Mouse (Mus musculus) layer of hippocampus, postnatal 10 days (tissue): ENCODE data around the gene Cdkn3. TPM values are rescaled to one million over a fixed set of nuclear protein-coding genes. Genes with fewer than 3 reads are reported as not detected.
"Not testable (repeated sequence)": the region's sequence is repeated elsewhere in the genome, so short reads cannot be mapped to it uniquely, and the experiment has no call there.

Source experiments
- DNase-seq, 2 experiments: peaks; one replicate each; pipeline ENCODE4 v3.0.0; 2021; ENCODE audit warnings: low spot score in 2 of 2
- long read RNA-seq: library from polyadenylated mRNA; stranded (forward); transcript quantifications from one replicate; pipeline ENCODE4 v2.0.0, GENCODE M21; 2023
- total RNA-seq, 2 experiments: library from RNA; stranded (reverse); gene quantifications; 2 replicates each; pipeline ENCODE4 v1.2.3; 2021

Gene Cdkn3
- 1 to 10 TPM; 1.4 to 3.0 TPM for total RNA-seq
- long read RNA-seq, partial matches to known transcripts: 0 of 4 reads
- long read RNA-seq, other reads (novel, unspliced or antisense): 4 of 4 reads

DNA sequence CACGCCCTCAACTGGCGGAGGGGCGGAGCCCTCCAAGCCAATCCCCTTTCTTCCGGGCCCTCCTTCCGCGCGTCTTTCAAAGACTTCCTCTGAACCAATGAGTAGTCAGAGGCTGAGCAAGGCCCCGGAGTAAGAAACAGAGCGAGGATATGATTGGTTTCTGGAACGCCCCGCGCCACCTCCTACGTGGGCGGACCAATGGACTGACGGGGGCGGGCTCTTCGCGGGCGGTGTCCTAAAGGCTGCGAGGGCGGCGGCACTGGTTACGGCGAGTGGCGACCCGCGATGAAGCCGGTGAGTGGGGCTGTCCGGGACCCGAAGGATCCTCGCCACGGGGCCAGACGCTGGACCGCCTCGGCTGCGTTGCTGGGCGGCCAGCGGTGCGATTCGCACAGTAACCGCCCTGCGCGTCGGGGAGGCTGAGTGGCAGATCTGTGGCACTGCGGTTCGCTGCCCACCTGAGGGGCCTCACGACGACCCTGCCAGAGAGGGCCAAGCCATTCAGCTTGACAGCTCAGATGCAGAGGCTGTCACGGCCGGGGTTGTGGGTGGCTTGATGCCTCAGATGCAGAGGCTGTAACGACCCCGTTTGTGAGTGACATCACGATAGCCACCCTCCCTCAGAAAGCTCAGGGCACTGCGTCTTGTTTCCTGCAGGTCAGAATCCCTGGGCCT, at the start of gene Cdkn3:
Cdkn3 (plus strand) TSS at position 187 of the 675 bp plus-strand sequence.
- peak; percentile 75 to 84 for DNase-seq

DNA sequence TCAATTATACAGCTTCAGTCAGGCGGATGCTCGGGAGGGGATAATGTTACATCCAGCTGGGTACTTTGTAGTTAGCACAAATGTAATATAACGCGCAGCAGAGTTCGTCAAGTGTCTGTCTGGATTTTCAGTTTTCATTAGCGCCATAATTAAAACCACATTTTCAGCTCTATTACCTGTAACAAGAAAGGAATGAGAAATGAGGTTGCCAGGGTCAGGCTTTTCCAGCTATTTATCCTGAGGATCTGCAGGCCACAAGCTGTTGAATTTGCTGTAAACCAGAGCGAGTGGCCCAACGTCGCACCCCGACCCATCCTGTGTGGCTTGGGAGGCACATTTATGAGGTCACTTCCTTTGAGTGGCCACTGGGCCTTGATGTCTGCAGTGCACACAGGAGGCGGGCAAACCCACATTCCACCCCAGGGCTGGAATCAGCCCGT, 41.8 kb upstream of the Cdkn3 start:
- no peak for DNase-seq

DNA sequence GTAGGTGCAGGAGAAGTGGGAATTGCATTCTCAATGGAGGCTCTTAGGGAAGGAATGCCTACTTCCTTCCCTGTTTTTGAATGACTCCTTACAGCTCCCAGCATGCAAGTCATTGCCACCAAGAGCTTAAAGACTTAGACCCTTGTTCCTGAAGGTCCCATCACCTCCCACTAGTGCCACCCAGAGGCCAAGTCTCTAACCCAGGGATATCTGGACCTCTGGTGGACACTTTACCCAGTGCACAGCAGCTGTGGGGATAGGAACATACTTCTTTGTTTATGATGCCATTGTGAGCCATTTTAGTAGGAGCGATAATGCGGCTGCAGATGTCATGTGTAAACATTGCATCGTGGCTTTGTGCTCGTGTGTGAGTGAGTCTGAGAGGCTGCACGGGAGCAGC, 38.3 kb upstream of the Cdkn3 start:
- peak; percentile 26 to 30 for DNase-seq

DNA sequence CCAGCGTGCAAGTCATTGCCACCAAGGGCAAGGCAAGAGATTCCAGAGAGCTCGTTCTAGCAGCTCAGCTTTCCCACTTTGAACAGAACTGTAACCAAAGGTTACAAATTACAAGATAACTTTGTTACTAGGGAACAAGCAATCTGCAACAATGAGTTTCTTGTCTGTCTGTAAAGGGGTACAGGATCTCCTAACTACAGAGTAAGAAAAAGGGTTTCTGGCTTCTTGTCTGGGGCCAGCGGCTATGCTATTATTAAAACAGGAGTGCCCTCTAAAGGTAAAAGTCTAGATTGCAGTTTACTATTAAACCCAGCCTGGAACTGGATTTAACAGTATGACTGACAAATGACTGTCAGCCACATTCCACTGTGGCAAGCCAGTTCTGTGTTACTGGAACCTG, 36.5 kb upstream of the Cdkn3 start:
- DNase-seq: no peak

DNA sequence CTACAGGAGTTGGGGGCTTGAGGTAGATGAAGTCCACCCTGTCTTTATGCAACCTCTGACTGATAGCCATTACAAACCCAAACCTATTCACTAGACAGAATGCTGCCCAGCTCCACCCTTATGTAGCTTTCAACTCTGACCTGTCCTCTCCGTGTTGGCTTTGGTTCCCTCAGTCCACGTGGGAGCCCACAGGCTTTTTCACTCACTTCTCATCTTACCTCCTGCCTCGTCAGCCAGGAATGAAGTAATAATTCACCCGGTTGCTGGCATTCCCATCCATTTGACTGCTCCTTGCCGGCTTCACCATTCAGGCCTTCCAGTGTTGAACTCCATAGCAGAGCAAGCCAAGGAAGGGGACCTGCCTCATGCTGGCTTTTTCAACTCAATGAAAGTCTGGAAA, 35.4 kb upstream of the Cdkn3 start:
- no peak for DNase-seq

DNA sequence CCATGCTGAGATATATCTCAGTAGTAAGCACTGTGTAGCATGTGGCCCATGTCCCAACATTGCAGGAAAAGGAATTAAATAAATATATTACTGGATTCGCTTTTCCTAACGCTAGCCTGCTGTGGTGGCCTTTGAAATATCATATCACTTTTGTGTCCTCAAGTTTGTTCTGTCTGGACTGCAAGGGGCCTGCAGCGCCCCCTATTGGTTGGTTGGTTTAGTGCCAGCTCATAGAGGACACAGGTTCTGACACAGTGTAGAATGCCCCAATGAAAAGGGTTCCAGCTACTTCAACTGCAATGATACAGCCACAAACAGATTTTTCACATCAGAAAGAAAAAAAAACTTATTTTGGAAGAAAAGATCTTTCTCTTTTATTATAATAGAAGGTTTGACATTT, 34.6 kb upstream of the Cdkn3 start:
- peak in 1 of 2 experiments; percentile 21 for DNase-seq

DNA sequence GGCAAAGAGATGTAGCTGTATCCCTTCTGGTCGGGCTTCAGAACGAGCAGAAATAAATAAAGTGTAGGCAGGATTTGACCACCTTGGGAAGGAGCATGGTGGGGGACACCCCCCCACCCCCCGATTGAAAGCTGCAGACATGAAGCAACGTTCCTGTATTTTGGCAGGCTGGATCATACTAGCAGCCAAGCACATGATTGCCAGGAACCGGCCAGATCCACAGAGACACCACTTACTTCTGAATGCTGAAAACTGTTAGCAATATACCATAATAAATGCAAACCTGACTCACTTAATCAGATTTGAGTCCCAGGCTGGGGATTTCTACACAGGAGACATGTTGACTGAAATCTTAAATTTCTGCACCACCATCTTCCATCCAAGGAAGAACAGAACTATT, 26.1 kb upstream of the Cdkn3 start:
- DNase-seq: no peak

DNA sequence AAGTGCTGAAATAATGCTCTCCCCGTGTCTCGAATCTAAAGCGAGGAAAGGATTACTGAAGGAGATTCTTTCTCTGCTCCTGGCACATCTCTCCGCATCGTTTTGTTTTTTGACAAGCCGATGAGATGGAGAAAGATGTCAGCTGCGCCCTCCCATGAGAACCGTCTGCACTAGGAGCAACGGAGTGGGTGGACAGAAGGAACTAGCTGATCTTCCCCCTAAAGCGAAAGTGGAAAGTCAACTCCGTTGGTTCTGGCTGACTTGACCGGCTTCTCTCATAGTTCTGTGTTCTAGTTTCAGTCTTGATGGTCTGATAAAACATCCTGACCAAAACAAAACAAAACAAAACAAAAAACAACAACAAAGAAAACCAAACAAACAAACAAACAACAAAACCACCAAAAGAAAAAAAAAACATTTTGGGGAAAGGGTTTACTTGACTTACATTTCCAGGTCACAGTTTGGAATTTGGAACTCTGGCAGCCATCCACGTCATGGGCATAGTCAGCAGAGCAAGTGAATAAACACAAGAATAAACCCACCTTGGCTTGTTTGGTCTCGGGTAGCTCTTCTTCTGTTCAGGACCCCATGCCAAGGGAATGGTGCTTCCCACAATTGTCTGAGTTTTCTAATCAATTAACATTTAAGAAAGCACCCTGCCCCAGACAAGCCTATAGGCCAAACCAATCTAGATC, 25.4 kb upstream of the Cdkn3 start:
- no peak for DNase-seq

DNA sequence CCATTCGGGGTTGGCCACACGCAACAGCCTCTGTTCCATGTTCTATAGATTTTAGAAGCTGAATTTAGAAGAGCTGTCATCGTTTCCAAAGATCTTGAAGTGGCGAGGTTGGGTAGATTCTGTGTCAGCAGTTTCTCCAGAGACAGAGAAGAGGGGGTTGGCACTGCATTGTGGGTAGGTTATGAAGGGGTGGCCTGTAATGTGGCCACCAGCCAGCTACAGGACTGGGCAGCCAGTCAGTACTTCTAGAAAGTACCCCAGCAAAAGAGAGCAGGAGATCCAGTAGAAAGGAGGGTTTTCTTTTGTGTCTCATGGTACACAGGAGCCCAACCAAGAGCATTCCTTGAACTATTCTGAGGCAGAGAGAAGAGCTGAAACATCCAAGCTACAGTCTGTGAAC, 24.0 kb upstream of the Cdkn3 start:
- DNase-seq: no peak

DNA sequence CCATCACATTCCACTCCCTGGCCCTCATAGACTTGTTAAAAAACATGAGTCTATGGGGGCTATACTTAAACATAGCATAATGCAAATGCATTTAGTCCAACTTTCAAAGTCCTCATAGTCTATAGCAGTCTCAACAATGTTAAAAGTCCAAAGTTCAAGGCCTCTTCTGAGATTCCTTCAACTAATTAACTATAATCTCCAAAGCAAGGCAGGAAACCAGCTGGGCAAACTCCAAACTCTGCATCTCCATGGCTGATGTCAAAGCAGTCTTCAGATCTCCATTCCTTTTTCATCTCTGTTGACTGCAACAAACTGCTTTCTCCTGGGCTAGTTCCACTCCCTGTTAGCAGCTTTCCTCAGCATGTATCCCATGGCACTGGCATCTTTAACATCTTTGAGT, 23.0 kb upstream of the Cdkn3 start:
- not testable (repeated sequence) for DNase-seq

DNA sequence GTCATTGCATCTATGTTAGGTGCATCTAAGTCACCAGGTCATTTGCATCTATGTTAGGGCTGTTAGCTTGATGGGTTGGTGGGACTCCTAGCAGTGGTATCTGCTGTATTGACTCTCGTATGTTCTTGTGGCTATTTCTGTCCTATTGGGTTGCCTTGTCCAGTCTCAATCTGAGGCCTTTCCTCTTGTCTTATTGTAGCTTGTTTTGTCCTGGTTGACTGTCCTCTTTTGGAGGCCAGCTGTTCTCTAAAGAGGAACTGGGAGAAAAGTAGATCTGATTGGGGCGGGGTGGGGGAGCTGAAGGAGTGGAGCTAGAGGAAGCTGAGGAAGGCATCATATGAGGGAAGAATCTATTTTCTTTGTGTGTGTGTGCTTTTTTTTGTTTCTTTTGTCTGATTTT, 17.7 kb upstream of the Cdkn3 start:
- DNase-seq: no peak

DNA sequence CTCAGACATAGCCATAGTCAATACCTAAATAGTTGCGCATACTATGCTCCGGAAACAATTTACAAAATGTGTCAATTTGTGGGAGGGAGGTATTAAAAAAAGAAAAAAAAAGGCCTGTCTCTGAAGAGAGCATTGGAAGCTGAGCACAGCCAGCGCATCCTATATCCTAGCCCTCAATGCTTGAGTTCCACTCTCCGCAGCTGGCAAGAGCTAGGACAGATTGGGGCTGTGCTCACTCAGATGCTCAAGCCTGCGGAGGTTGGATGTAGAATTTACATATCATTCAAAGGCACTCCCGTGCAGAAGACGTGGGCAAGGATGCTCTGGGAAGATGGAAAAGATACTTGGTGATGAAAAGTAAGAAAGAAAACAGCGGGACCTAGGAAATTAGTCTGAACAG, 14.9 kb upstream of the Cdkn3 start:
- DNase-seq: no peak

DNA sequence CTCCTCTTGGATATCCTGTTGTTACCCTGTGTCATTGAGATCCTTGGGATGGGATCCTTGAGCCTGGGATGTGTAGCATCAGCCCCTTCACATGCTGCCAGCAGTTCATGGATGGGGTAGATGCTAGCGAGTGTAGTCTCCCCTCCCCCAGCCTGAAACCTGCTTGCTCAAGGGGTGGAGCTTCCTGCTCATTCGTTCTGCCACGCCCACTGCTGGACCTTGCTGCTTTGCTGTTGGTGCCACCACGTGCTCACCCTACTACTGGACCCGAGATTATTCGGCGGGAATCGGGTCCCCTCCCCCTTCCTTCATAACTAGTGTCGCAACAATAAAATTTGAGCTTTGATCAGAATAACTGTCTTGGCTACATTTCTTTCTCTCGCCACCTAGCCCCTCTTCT, 6.0 kb upstream of the Cdkn3 start:
- not testable (repeated sequence) for DNase-seq

DNA sequence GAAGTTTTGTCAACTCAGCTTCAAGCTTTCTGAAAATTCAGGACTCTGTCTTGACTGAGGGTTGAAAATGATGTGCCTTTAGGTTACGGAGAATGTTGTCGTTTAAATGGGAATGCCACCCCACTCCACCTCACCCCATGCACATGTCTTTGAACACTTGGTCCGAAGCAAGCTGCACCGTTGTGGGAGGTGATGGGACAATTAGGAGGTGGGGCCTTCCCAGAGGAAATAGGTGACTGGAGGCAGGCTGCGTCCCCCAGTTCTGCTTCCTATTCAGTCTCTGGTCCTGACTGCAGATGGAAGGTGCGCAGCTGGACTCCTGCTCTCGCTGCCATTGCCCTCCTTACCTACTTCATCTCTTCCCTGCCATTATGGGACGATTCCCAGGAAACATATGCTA, 4.5 kb upstream of the Cdkn3 start:
- DNase-seq: no peak

DNA sequence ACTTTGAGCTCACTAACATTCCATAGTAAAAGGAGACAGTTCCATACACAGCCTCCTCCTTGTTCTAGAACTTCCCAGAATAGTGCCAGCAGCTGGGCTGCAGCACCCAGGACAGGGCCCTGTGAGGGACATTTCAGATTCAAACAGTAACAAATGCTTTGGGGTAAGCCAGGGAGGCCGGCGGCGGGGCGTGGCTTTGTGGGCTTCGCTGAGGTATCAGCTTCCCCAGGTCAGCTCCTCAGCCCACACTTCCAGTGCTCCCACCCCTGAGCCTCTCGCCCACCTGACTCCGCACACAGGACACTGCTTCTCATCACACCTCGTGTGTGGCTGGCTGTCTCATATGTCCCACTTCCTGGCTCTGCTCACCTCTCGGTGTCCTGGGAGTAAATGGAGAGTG, 2.6 kb upstream of the Cdkn3 start:
- DNase-seq: no peak

DNA sequence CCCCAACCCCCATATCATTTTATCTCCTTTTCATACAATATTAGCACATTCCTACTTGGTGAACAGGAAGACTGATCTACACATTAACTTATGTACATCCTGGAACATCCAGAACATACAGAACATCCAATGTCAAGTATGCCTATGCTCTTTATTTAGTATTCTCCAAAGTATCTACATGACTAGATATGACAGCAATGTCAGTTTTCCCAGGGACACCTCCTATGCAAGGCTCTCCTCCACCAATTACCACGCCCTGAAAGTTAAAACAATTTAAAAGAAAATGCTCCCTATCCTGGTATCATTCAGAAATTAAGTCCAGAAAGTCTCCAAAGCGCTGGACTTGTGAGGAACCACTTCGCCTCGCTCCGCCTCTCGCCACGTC, 379 bp upstream of the Cdkn3 start:
- DNase-seq: no peak

DNA sequence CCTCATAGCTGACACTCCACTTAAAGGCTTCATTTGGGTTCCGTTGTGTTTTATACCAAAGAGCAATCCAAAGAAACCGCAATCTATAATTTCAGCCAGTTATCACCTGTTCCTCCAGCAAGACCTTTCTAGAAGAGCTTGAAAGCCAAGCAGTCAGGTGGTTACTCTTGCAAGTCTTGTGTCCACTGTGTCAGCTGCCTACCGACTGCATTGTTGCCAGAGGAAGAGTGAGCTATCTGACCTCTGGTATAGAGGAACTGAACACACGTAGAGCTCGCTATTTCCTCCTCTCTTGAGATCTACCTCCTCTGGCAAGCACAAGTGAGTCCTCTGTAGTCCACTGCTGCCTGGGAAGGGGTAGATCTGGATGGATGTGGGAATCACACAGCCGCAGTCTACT, 845 bp downstream of the Cdkn3 start:
- no peak for DNase-seq

DNA sequence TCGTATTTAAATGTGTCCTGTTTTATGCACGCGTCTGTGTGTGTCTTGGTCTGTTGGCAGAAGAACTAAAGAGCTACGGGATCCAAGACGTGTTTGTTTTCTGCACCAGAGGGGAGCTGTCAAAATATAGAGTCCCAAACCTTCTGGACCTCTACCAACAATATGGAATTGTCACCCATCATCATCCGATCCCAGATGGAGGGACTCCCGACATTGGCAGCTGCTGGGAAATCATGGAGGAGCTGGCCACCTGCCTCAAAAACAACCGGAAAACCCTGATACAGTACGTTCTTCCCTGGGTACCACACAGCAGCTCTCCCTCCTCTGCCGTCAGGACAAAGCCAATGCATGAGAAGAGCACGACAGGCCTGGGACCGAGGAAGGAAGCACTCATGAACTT, 6.8 kb downstream of the Cdkn3 start:
- peak; percentile 62 to 67 for DNase-seq

DNA sequence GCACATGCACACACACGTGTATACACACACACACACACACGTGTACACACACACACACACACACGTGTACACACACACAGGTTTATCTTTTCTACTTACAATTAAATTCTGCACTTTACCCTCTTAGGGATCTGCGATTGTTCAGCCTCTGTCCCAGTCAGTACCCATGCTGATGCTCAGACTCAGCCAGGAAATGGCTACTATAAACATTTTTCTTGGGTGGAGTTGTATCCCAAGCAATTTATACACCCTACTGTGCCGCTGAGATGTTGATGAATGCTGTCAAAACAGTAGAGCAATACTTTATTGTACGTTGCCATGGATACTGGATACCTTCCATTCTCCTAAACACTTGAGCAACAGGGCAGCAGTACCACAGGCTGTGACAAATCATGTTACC, 9.7 kb downstream of the Cdkn3 start:
- DNase-seq: no peak

DNA sequence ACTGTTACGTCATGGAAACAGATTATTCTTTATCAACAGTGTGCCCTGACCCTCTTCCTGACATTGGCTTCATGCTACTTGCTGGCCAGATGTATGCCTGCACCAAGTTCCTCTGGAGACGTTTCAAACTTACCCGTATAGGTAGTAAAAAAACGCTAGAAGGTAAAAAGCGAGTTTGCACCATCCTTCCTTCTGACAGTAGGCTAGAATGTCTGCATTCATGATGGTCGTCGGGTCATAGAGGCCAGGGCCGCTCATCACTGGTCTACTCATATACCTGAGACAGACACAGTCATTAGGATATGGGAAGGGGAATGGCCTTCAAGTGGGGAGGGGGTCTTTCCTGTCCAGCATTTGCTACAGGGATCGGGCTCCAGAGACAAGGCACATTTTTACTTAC, 18.4 kb downstream of the Cdkn3 start:
- DNase-seq: no peak

DNA sequence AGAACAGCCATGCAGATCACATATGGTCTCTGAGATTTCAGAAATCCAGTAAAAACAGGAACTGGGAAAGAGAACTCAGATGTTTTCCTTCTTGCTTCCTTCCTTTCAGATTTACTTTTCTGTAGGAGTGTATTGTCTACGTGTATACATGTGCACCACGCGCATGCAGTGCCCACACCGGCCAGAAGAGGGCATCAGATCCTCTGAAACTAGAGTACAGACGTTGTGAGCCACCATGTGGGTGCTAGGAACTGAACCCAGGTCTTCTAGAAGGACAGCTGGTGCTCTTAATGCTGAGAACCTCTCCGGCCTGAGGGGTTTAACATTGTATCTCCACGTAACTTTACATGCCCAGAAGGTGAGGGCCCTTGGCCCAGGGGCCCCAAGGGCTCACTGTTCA, 18.9 kb downstream of the Cdkn3 start:
- no peak for DNase-seq

DNA sequence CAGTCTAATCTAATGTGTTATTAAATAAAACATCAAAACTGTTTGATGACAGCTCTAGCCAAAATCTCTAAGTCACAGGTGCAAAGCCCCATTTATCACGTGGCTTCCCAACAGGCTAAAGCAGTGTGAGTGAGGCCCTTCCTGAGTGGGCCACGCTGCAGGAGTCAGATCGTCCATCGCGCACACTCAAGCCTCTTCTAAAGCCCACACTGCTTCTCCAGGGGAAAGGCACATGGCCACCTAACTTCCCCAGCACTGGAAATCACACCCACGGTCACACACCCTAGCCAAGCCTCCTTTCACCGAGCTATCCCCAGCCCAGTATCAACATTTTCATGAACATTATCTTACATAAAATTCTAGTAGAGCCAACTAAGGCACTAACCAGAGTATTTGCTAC, 20.7 kb downstream of the Cdkn3 start:
- no peak for DNase-seq
